Mouse (Mus musculus): Measurements from ENCODE around the gene Trim69. TPM values are rescaled to one million over a fixed set of nuclear protein-coding genes. Genes with fewer than 3 reads are reported as not detected.

Trim69 gene
- polyA plus RNA-seq, 1 experiment from 2014 or later, result not detected

- WGBS, result 74% methylated on average over 6 of the region's 6 CpGs
These were observed 2.1 kb upstream of the Trim69 start for GRCm38 (mm10) chr2:122158362-122158802.

GRCm38 (mm10) chr2:122159667-122160066 lies 833 bp upstream of the Trim69 start:
- Histone ChIP-seq H3K4me2 (ENCODE audit: low read depth) (no peak overlapping the region), H3K4me1 (ENCODE audit: control insufficient read depth, insufficient read depth, low read length) (no peaks in the 10 kb centered on the region), H3K4me3 (ENCODE audit: low read depth, low read length) (no peak overlapping the region), H3K27me3 (ENCODE audit: control insufficient read depth, insufficient read depth, low read length) (no peaks in the 10 kb centered on the region), H3K27ac (ENCODE audit: low read depth, low read length) (no peak overlapping the region), H3K9me3 (ENCODE audit: control insufficient read depth, low read length) (no peaks in the 10 kb centered on the region), H3K9ac (ENCODE audit: low read length) (no peak overlapping the region), H3K36me3 (ENCODE audit: control insufficient read depth, insufficient read depth, low read length) (no peaks in the 10 kb centered on the region)
- no peak for ATAC-seq (ENCODE audit: insufficient read depth, low FRiP score, low TSS enrichment)
- no peak for DNase-seq (ENCODE audit: low spot score)
- 84% methylated on average over 6 of the region's 6 CpGs for WGBS

More at GRCm38 (mm10) chr2:122158362-122158802, 2.1 kb upstream of the Trim69 start:
- Histone ChIP-seq H3K27me3 (ENCODE audit: control insufficient read depth, insufficient read depth, low read length) (no peaks in the 10 kb centered on the region), H3K9ac (ENCODE audit: low read length) (no peak overlapping the region), H3K4me2 (ENCODE audit: low read depth) (no peak overlapping the region), H3K4me3 (ENCODE audit: low read depth, low read length) (no peak overlapping the region), H3K4me1 (ENCODE audit: control insufficient read depth, insufficient read depth, low read length) (no peaks in the 10 kb centered on the region), H3K36me3 (ENCODE audit: control insufficient read depth, insufficient read depth, low read length) (no peaks in the 10 kb centered on the region), H3K27ac (ENCODE audit: low read depth, low read length) (no peak overlapping the region), H3K9me3 (ENCODE audit: control insufficient read depth, low read length) (no peaks in the 10 kb centered on the region)
- DNase-seq (ENCODE audit: low spot score), result no peak
- no peak for ATAC-seq (ENCODE audit: insufficient read depth, low FRiP score, low TSS enrichment)

GRCm38 (mm10) chr2:122161542-122161941 lies 1.0 kb downstream of the Trim69 start:
- H3K4me2 ChIP-seq (ENCODE audit: low read depth), result no peak overlapping the region
- H3K36me3 ChIP-seq (ENCODE audit: control insufficient read depth, insufficient read depth, low read length), result no peaks in the 10 kb centered on the region
- H3K4me1 ChIP-seq (ENCODE audit: control insufficient read depth, insufficient read depth, low read length), result no peaks in the 10 kb centered on the region
- ATAC-seq (ENCODE audit: insufficient read depth, low FRiP score, low TSS enrichment) (no peak), DNase-seq (ENCODE audit: low spot score) (no peak)
- no peak overlapping the region for H3K9ac ChIP-seq (ENCODE audit: low read length)
- H3K9me3 ChIP-seq (ENCODE audit: control insufficient read depth, low read length), result no peaks in the 10 kb centered on the region
- no peak overlapping the region for H3K27ac ChIP-seq (ENCODE audit: low read depth, low read length)
- no peaks in the 10 kb centered on the region for H3K27me3 ChIP-seq (ENCODE audit: control insufficient read depth, insufficient read depth, low read length)
- WGBS, result 41% methylated on average over 4 of the region's 4 CpGs
- no peak overlapping the region for H3K4me3 ChIP-seq (ENCODE audit: low read depth, low read length)

GRCm38 (mm10) chr2:122162529-122162928 lies 2.0 kb downstream of the Trim69 start:
- H3K27me3 ChIP-seq (ENCODE audit: control insufficient read depth, insufficient read depth, low read length), result no peaks in the 10 kb centered on the region
- no peak overlapping the region for H3K4me2 ChIP-seq (ENCODE audit: low read depth)
- 85% methylated on average over 2 of the region's 2 CpGs for WGBS
- H3K4me1 ChIP-seq (ENCODE audit: control insufficient read depth, insufficient read depth, low read length), result no peaks in the 10 kb centered on the region
- H3K9me3 ChIP-seq (ENCODE audit: control insufficient read depth, low read length), result no peaks in the 10 kb centered on the region
- H3K4me3 ChIP-seq (ENCODE audit: low read depth, low read length), result no peak overlapping the region
- H3K9ac ChIP-seq (ENCODE audit: low read length), result no peak overlapping the region
- H3K36me3 ChIP-seq (ENCODE audit: control insufficient read depth, insufficient read depth, low read length), result no peaks in the 10 kb centered on the region
- DNase-seq (ENCODE audit: low spot score) (no peak), ATAC-seq (ENCODE audit: insufficient read depth, low FRiP score, low TSS enrichment) (no peak)
- H3K27ac ChIP-seq (ENCODE audit: low read depth, low read length), result no peak overlapping the region

- 81% methylated on average over 13 of the region's 13 CpGs for whole genome bisulfite sequencing
- Histone ChIP-seq H3K4me3 (ENCODE audit: low read depth, low read length) (no peak overlapping the region), H3K4me2 (ENCODE audit: low read depth) (no peak overlapping the region), H3K9ac (ENCODE audit: low read length) (no peak overlapping the region), H3K36me3 (ENCODE audit: control insufficient read depth, insufficient read depth, low read length) (no peaks in the 10 kb centered on the region), H3K9me3 (ENCODE audit: control insufficient read depth, low read length) (no peaks in the 10 kb centered on the region), H3K27me3 (ENCODE audit: control insufficient read depth, insufficient read depth, low read length) (no peaks in the 10 kb centered on the region), H3K4me1 (ENCODE audit: control insufficient read depth, insufficient read depth, low read length) (no peaks in the 10 kb centered on the region), H3K27ac (ENCODE audit: low read depth, low read length) (no peak overlapping the region)
- ATAC-seq (ENCODE audit: insufficient read depth, low FRiP score, low TSS enrichment), result no peak
- DNase-seq (ENCODE audit: low spot score), result no peak
These were observed 3.1 kb downstream of the Trim69 start for GRCm38 (mm10) chr2:122163430-122164195.

- Histone ChIP-seq H3K9me3 (ENCODE audit: control insufficient read depth, low read length) (no peaks in the 10 kb centered on the region), H3K4me3 (ENCODE audit: low read depth, low read length) (no peak overlapping the region), H3K9ac (ENCODE audit: low read length) (no peak overlapping the region), H3K4me2 (ENCODE audit: low read depth) (no peak overlapping the region), H3K36me3 (ENCODE audit: control insufficient read depth, insufficient read depth, low read length) (no peaks in the 10 kb centered on the region), H3K27me3 (ENCODE audit: control insufficient read depth, insufficient read depth, low read length) (no peaks in the 10 kb centered on the region), H3K27ac (ENCODE audit: low read depth, low read length) (no peak overlapping the region), H3K4me1 (ENCODE audit: control insufficient read depth, insufficient read depth, low read length) (no peaks in the 10 kb centered on the region)
- 87% methylated on average over 11 of the region's 11 CpGs for WGBS
- ATAC-seq (ENCODE audit: insufficient read depth, low FRiP score, low TSS enrichment), result no peak
- no peak for DNase-seq (ENCODE audit: low spot score)
These were observed 3.8 kb downstream of the Trim69 start for GRCm38 (mm10) chr2:122164293-122164692.

- 90% methylated on average over 6 of the region's 6 CpGs for WGBS
- H3K9ac ChIP-seq (ENCODE audit: low read length), result no peak overlapping the region
- H3K9me3 ChIP-seq (ENCODE audit: control insufficient read depth, low read length), result no peaks in the 10 kb centered on the region
- no peaks in the 10 kb centered on the region for H3K4me1 ChIP-seq (ENCODE audit: control insufficient read depth, insufficient read depth, low read length)
- ATAC-seq (ENCODE audit: insufficient read depth, low FRiP score, low TSS enrichment) (no peak), DNase-seq (ENCODE audit: low spot score) (no peak)
- no peaks in the 10 kb centered on the region for H3K27me3 ChIP-seq (ENCODE audit: control insufficient read depth, insufficient read depth, low read length)
- no peak overlapping the region for H3K4me3 ChIP-seq (ENCODE audit: low read depth, low read length)
- no peaks in the 10 kb centered on the region for H3K36me3 ChIP-seq (ENCODE audit: control insufficient read depth, insufficient read depth, low read length)
- H3K4me2 ChIP-seq (ENCODE audit: low read depth), result no peak overlapping the region
- no peak overlapping the region for H3K27ac ChIP-seq (ENCODE audit: low read depth, low read length)
These were observed 10.8 kb downstream of the Trim69 start for GRCm38 (mm10) chr2:122171292-122171691.

GRCm38 (mm10) chr2:122172188-122172587 lies 11.7 kb downstream of the Trim69 start:
- whole genome bisulfite sequencing, result 93% methylated on average over 2 of the region's 2 CpGs
- H3K27me3 ChIP-seq (ENCODE audit: control insufficient read depth, insufficient read depth, low read length), result no peaks in the 10 kb centered on the region
- DNase-seq (ENCODE audit: low spot score), result no peak

More at GRCm38 (mm10) chr2:122172188-122172587, 11.7 kb downstream of the Trim69 start:
- Histone ChIP-seq H3K4me2 (ENCODE audit: low read depth) (no peak overlapping the region), H3K9ac (ENCODE audit: low read length) (no peak overlapping the region), H3K4me3 (ENCODE audit: low read depth, low read length) (no peak overlapping the region), H3K36me3 (ENCODE audit: control insufficient read depth, insufficient read depth, low read length) (no peaks in the 10 kb centered on the region), H3K4me1 (ENCODE audit: control insufficient read depth, insufficient read depth, low read length) (no peaks in the 10 kb centered on the region), H3K27ac (ENCODE audit: low read depth, low read length) (no peak overlapping the region), H3K9me3 (ENCODE audit: control insufficient read depth, low read length) (no peaks in the 10 kb centered on the region)
- ATAC-seq (ENCODE audit: insufficient read depth, low FRiP score, low TSS enrichment), result no peak

Measured in neural tube, embryonic 11.5 days (tissue).